Mouse (Mus musculus): ENCODE data around the gene Ist1.

DNA sequence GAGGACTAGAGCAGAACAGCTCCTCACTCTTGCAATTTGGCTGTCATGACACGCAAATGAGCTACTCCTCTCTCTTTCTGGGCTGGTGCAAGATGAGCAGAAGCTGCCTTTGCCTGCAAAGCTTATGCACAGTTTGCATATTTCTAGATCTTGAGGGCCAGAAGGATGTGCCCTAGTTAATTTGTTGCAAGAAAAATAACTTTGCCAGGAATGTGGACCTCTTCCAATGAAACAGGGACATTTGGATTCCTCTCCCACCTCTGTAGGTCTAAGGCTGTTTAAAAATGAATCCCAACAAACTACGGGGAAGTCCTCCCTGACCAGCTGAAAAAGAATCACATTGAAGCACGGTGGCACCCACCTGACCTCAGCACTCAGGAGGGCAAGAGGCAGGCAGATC is 32.0 kb upstream of the Ist1 start:
- TF ChIP-seq POLR2A (IDR thresholded peaks at IDR 0.05; ENCODE audit: insufficient read depth, low read depth, low read length) (no peak), EP300 (IDR thresholded peaks at IDR 0.05; ENCODE audit: insufficient read depth, low read depth, low read length) (no peak)
